Mouse (Mus musculus) E14TG2a.4 (cell line): ENCODE measurements around the gene Man2b2.

Experiments used
- CTCF ChIP-seq: conservative IDR thresholded peaks from 2 replicates; pipeline ENCODE4 v1.5.1; 2014; ENCODE audit warnings: low read length
- POU5F1 ChIP-seq: IDR thresholded peaks from 2 replicates; pipeline ENCODE4 v1.6.1; 2014; ENCODE audit warnings: low read length, borderline replicate concordance

DNA sequence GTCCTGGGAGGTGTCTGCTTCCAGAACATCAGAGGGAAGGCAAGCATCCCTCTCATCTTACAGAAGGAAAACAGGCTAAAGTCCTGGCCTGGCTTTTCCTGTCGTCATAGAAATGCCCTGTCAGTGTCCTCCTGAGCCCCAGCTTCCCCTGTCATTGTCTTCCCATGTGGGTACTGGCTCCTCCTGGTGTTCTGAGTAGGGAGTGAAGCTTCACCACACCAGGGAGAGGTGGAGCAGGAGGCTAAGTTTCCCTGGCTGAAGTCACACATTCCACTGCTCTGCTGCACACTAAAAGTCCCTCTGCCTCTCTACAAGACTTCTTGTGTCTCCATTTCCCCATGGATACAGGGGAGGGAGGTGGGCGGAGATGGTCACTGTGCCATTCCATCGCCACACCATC is 12.7 kb downstream of the Man2b2 start:
- peak; percentile 7; the same call in 1 of the 2 replicates for TF ChIP-seq CTCF
- TF ChIP-seq POU5F1 = no peak
